Mouse (Mus musculus): ENCODE results near the gene Hoxa6. TPM values are rescaled to one million over a fixed set of nuclear protein-coding genes. Genes with fewer than 3 reads are reported as not detected.

The Hoxa6 gene
- polyA plus RNA-seq, 1 experiment from 2014 or later = not detected

GRCm38 (mm10) chr6:52234428-52235140, 26.1 kb upstream of the Hoxa6 start:
- H3K36me3 ChIP-seq (ENCODE audit: control insufficient read depth, insufficient read depth, low read length) = no peaks in the 10 kb centered on the region
- WGBS = 1% methylated on average over 67 of the region's 68 CpGs
- peak overlapping the region in 1 of 2 experiments; percentile 14; a peak in 1 of 4 replicates for H3K4me3 ChIP-seq (ENCODE audit: control insufficient read depth in 1 of 2, insufficient read depth in 1 of 2, low read depth in 1 of 2, low read length in 2 of 2)
- H3K9me3 ChIP-seq (ENCODE audit: control insufficient read depth, low read length) = no peaks in the 10 kb centered on the region
- no peak for ATAC-seq (ENCODE audit: insufficient number of reproducible peaks, insufficient read depth, low FRiP score, low read depth)
- H3K27ac ChIP-seq (replicated peaks in 1 of 2; ENCODE audit: control insufficient read depth in 1 of 2, insufficient read depth in 1 of 2, low read depth in 2 of 2, low read length in 2 of 2) = no peak overlapping the region
- no peak overlapping the region for H3K9ac ChIP-seq (ENCODE audit: low read length)
- no peak overlapping the region for H3K4me2 ChIP-seq (ENCODE audit: low read length)
- H3K4me1 ChIP-seq (ENCODE audit: control insufficient read depth in 2 of 2, insufficient read depth in 2 of 2, low read length in 2 of 2) = no peaks in the 10 kb centered on the region; a peak in 1 of 4 replicates
- H3K27me3 ChIP-seq (ENCODE audit: control insufficient read depth, insufficient read depth, low read length) = peaks cover 99% of the 10 kb centered on the region

- Histone ChIP-seq H3K9me3 (ENCODE audit: control insufficient read depth, low read length) (no peaks in the 10 kb centered on the region), H3K27me3 (ENCODE audit: control insufficient read depth, insufficient read depth, low read length) (peaks cover 99% of the 10 kb centered on the region), H3K4me1 (ENCODE audit: control insufficient read depth in 2 of 2, insufficient read depth in 2 of 2, low read length in 2 of 2) (no peaks in the 10 kb centered on the region; a peak in 1 of 4 replicates), H3K4me3 (ENCODE audit: control insufficient read depth in 1 of 2, insufficient read depth in 1 of 2, low read depth in 1 of 2, low read length in 2 of 2) (peak overlapping the region in 1 of 2 experiments; percentile 14; a peak in 2 of 4 replicates), H3K9ac (ENCODE audit: low read length) (no peak overlapping the region), H3K27ac (replicated peaks in 1 of 2; ENCODE audit: control insufficient read depth in 1 of 2, insufficient read depth in 1 of 2, low read depth in 2 of 2, low read length in 2 of 2) (no peak overlapping the region), H3K36me3 (ENCODE audit: control insufficient read depth, insufficient read depth, low read length) (no peaks in the 10 kb centered on the region), H3K4me2 (ENCODE audit: low read length) (no peak overlapping the region; the same call in 1 of the 2 replicates)
- ATAC-seq (ENCODE audit: insufficient number of reproducible peaks, insufficient read depth, low FRiP score, low read depth) = no peak
- under 1% methylated on average over 69 of the region's 70 CpGs for WGBS
Observed at GRCm38 (mm10) chr6:52233546-52234427, 25.3 kb upstream of the Hoxa6 start.

- no peaks in the 10 kb centered on the region; a peak in 1 of 4 replicates for H3K4me1 ChIP-seq (ENCODE audit: control insufficient read depth in 2 of 2, insufficient read depth in 2 of 2, low read length in 2 of 2)
- no peaks in the 10 kb centered on the region for H3K36me3 ChIP-seq (ENCODE audit: control insufficient read depth, insufficient read depth, low read length)
- 2% methylated on average over 23 of the region's 23 CpGs for WGBS
- ATAC-seq (ENCODE audit: insufficient number of reproducible peaks, insufficient read depth, low FRiP score, low read depth) = no peak
- no peak overlapping the region for H3K4me2 ChIP-seq (ENCODE audit: low read length)
- no peak overlapping the region for H3K4me3 ChIP-seq (ENCODE audit: control insufficient read depth in 1 of 2, insufficient read depth in 1 of 2, low read depth in 1 of 2, low read length in 2 of 2)
- no peak overlapping the region for H3K9ac ChIP-seq (ENCODE audit: low read length)
- no peak overlapping the region for H3K27ac ChIP-seq (replicated peaks in 1 of 2; ENCODE audit: control insufficient read depth in 1 of 2, insufficient read depth in 1 of 2, low read depth in 2 of 2, low read length in 2 of 2)
- H3K9me3 ChIP-seq (ENCODE audit: control insufficient read depth, low read length) = no peaks in the 10 kb centered on the region
- peaks cover 98% of the 10 kb centered on the region for H3K27me3 ChIP-seq (ENCODE audit: control insufficient read depth, insufficient read depth, low read length)
Observed at GRCm38 (mm10) chr6:52232984-52233545, 24.5 kb upstream of the Hoxa6 start.

GRCm38 (mm10) chr6:52232568-52232965, 24.0 kb upstream of the Hoxa6 start:
- no peak for ATAC-seq (ENCODE audit: insufficient number of reproducible peaks, insufficient read depth, low FRiP score, low read depth)
- H3K4me3 ChIP-seq (ENCODE audit: control insufficient read depth in 1 of 2, insufficient read depth in 1 of 2, low read depth in 1 of 2, low read length in 2 of 2) = no peak overlapping the region
- WGBS = 2% methylated on average over 18 of the region's 18 CpGs
- H3K4me2 ChIP-seq (ENCODE audit: low read length) = no peak overlapping the region
- no peak overlapping the region for H3K9ac ChIP-seq (ENCODE audit: low read length)
- no peaks in the 10 kb centered on the region for H3K9me3 ChIP-seq (ENCODE audit: control insufficient read depth, low read length)
- H3K27ac ChIP-seq (replicated peaks in 1 of 2; ENCODE audit: control insufficient read depth in 1 of 2, insufficient read depth in 1 of 2, low read depth in 2 of 2, low read length in 2 of 2) = no peak overlapping the region
- H3K4me1 ChIP-seq (ENCODE audit: control insufficient read depth in 2 of 2, insufficient read depth in 2 of 2, low read length in 2 of 2) = no peaks in the 10 kb centered on the region; a peak in 1 of 4 replicates
- peaks cover 98% of the 10 kb centered on the region for H3K27me3 ChIP-seq (ENCODE audit: control insufficient read depth, insufficient read depth, low read length)
- H3K36me3 ChIP-seq (ENCODE audit: control insufficient read depth, insufficient read depth, low read length) = no peaks in the 10 kb centered on the region

GRCm38 (mm10) chr6:52231885-52232567, 23.5 kb upstream of the Hoxa6 start:
- no peaks in the 10 kb centered on the region; a peak in 1 of 4 replicates for H3K4me1 ChIP-seq (ENCODE audit: control insufficient read depth in 2 of 2, insufficient read depth in 2 of 2, low read length in 2 of 2)
- peaks cover 98% of the 10 kb centered on the region for H3K27me3 ChIP-seq (ENCODE audit: control insufficient read depth, insufficient read depth, low read length)
- H3K4me2 ChIP-seq (ENCODE audit: low read length) = no peak overlapping the region
- H3K9ac ChIP-seq (ENCODE audit: low read length) = no peak overlapping the region
- no peaks in the 10 kb centered on the region for H3K9me3 ChIP-seq (ENCODE audit: control insufficient read depth, low read length)
- ATAC-seq (ENCODE audit: insufficient number of reproducible peaks, insufficient read depth, low FRiP score, low read depth) = no peak
- whole genome bisulfite sequencing = 2% methylated on average over 18 of the region's 18 CpGs
- no peak overlapping the region for H3K4me3 ChIP-seq (ENCODE audit: control insufficient read depth in 1 of 2, insufficient read depth in 1 of 2, low read depth in 1 of 2, low read length in 2 of 2)
- no peaks in the 10 kb centered on the region for H3K36me3 ChIP-seq (ENCODE audit: control insufficient read depth, insufficient read depth, low read length)
- H3K27ac ChIP-seq (replicated peaks in 1 of 2; ENCODE audit: control insufficient read depth in 1 of 2, insufficient read depth in 1 of 2, low read depth in 2 of 2, low read length in 2 of 2) = no peak overlapping the region

GRCm38 (mm10) chr6:52230516-52231165, 22.1 kb upstream of the Hoxa6 start, which contains the start of gene Hoxa9:
Hoxa9 (minus strand) TSS chr6:52231089.
- under 1% methylated on average over 24 of the region's 36 CpGs for WGBS
- H3K4me1 ChIP-seq (ENCODE audit: control insufficient read depth in 2 of 2, insufficient read depth in 2 of 2, low read length in 2 of 2) = no peaks in the 10 kb centered on the region; a peak in 1 of 4 replicates
- H3K4me3 ChIP-seq (ENCODE audit: control insufficient read depth in 1 of 2, insufficient read depth in 1 of 2, low read depth in 1 of 2, low read length in 2 of 2) = no peak within 1 kb of the TSS
- peaks cover 98% of the 10 kb centered on the region for H3K27me3 ChIP-seq (ENCODE audit: control insufficient read depth, insufficient read depth, low read length)
- H3K36me3 ChIP-seq (ENCODE audit: control insufficient read depth, insufficient read depth, low read length) = no peaks in the 10 kb centered on the region
- no peak within 1 kb of the TSS for H3K4me2 ChIP-seq (ENCODE audit: low read length)
- H3K27ac ChIP-seq (replicated peaks in 1 of 2; ENCODE audit: control insufficient read depth in 1 of 2, insufficient read depth in 1 of 2, low read depth in 2 of 2, low read length in 2 of 2) = no peak within 1 kb of the TSS
- no peak within 1 kb of the TSS for H3K9ac ChIP-seq (ENCODE audit: low read length)
- H3K9me3 ChIP-seq (ENCODE audit: control insufficient read depth, low read length) = no peaks in the 10 kb centered on the region
- ATAC-seq (ENCODE audit: insufficient number of reproducible peaks, insufficient read depth, low FRiP score, low read depth) = no peak
